Mouse (Mus musculus) liver, embryonic 14.5 days (tissue): Measurements from ENCODE around the gene Sfxn1.

ENCODE experiments used
- CTCF ChIP-seq: IDR thresholded peaks from 2 replicates; pipeline ENCODE4 v1.5.1; 2016; ENCODE audit warnings: antibody characterized with exemption, low read depth, control low read depth
- EP300 ChIP-seq: IDR thresholded peaks from 2 replicates; pipeline ENCODE4 v1.6.1; 2016; ENCODE audit warnings: antibody characterized with exemption, low read depth

DNA sequence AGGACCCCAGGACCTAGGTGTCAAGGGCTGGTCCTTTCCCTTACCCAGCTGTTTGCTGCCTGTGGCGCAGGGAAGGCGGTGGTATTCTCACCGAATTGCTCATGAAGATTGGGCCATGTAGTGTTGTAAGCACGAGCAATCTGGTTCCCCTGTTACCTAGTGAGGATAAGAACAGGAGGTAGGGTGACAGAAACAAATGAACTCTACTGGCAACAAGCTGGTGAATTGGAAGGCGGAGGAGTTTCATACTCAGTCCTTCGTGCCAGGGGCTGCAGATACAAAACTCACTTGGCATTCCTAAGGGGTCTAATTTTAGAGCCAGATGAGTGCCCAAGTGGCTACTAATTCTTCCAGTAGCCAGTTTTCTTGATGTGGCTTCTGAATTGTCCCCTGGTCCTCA is 4.4 kb downstream of the Sfxn1 start:
- no peak for TF ChIP-seq CTCF
- no peak for TF ChIP-seq EP300
